Mouse (Mus musculus) forebrain, postnatal 0 days (tissue): ENCODE results near the gene Pold3. TPM values are rescaled to one million over a fixed set of nuclear protein-coding genes. Genes with fewer than 3 reads are reported as not detected.

ENCODE experiments used
- ATAC-seq: fragments of 200-750 bp; cut with Nextera tagmentation; 2 replicates; pipeline ENCODE4 v1.8.0; 2017; ENCODE audit warnings: mild to moderate bottlenecking, moderate library complexity
- DNase-seq: peaks from one replicate; pipeline ENCODE4 v3.0.0-alpha.2; 2015
- H3K27ac ChIP-seq: fragments of 300-500 bp; sonication (generic); 2 replicates; pipeline ENCODE4 v1.5.1; 2014; ENCODE audit warnings: low read depth, mild to moderate bottlenecking, antibody characterized with exemption, low read length, moderate library complexity, mixed read lengths
- H3K27me3 ChIP-seq: fragments of 300-500 bp; sonication (generic); 2 replicates; pipeline ENCODE4 v1.6.1; 2014; ENCODE audit warnings: mild to moderate bottlenecking, low read length, mixed read lengths; ENCODE audit not compliant: insufficient read depth
- H3K36me3 ChIP-seq: fragments of 300-500 bp; sonication (generic); 2 replicates; pipeline ENCODE4 v1.6.1; 2014; ENCODE audit warnings: mild to moderate bottlenecking, moderate library complexity; ENCODE audit not compliant: insufficient read depth
- H3K4me1 ChIP-seq: fragments of 300-500 bp; sonication (generic); 2 replicates; pipeline ENCODE4 v1.6.1; 2014; ENCODE audit warnings: antibody characterized with exemption; ENCODE audit not compliant: insufficient read depth
- H3K4me2 ChIP-seq: fragments of 300-500 bp; sonication (generic); 2 replicates; pipeline ENCODE4 v1.6.1; 2014; ENCODE audit warnings: low read depth, mild to moderate bottlenecking, moderate library complexity
- H3K4me3 ChIP-seq: fragments of 300-500 bp; sonication (generic); 2 replicates; pipeline ENCODE4 v1.5.1; 2014; ENCODE audit warnings: low read depth, low read length, mixed read lengths
- H3K9ac ChIP-seq: fragments of 300-500 bp; sonication (generic); 2 replicates; pipeline ENCODE4 v1.6.1; 2014; ENCODE audit warnings: mild to moderate bottlenecking
- H3K9me3 ChIP-seq: fragments of 300-500 bp; sonication (generic); 2 replicates; pipeline ENCODE4 v1.6.1; 2016; ENCODE audit warnings: low read length
- CTCF ChIP-seq: sonication (generic); IDR thresholded peaks from 2 replicates; pipeline ENCODE4 v1.5.1; 2016; ENCODE audit warnings: antibody characterized with exemption, control low read depth, low read depth
- WGBS: fragments of 180-500 bp; shearing (Covaris S2); extraction: QIAGEN DNeasy Blood & Tissue Kit; methylation state at CpG from one replicate; pipeline ENCODE4 v1.1.7; 2014; 5-methylcytosine and 5-hydroxymethylcytosine counted together
- polyA plus RNA-seq: library from polyadenylated mRNA; unstranded; fragments of >200 nt; fragmentation: Nextera tagmentation; extraction: Ambion mirVana; gene quantifications from 2 replicates; pipeline ENCODE4 v1.2.1, GENCODE M21; 2015
- total RNA-seq: library from RNA; depleted of rRNA; stranded (reverse); fragments of >200 nt; gene quantifications from 2 replicates; pipeline ENCODE4 v1.2.3, GENCODE M21; 2014; rRNA removed

Gene Pold3
- total and polyA plus RNA-seq, 2 experiments from 2014 or later = 40.1 to 48.7 TPM

- Histone ChIP-seq H3K4me3 (no peak overlapping the region), H3K4me1 (no peaks in the 10 kb centered on the region), H3K36me3 (no peaks in the 10 kb centered on the region), H3K27me3 (no peaks in the 10 kb centered on the region), H3K9ac (no peak overlapping the region), H3K4me2 (no peak overlapping the region), H3K27ac (no peak overlapping the region), H3K9me3 (no peaks in the 10 kb centered on the region)
- TF ChIP-seq CTCF = no peak
- WGBS = 75% methylated on average over 11 of the region's 11 CpGs
- ATAC-seq = no peak
- no peak for DNase-seq
Measured at GRCm38 (mm10) chr7:100034815-100035463, 86.4 kb downstream of the Pold3 start.

DNA sequence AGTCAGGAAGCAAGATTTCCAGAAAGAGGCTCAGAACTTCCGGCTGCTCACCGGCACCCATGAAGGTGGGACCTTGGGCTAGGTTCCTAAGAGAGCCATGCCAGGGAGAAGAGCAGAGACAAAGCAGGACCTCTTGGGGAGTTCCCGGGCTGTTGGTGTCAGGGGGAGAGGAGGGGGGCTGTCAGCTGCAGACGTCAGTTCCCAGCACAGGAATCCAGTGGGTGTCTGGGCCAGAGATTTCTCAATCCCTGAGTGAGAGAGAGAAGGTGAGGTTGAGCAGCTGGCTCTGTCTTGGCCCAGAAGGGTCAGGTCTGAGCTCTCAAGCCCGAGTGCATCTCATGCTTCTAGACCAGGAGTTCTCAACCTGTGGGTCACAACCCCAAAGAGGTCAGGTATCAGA lies 87.7 kb downstream of the Pold3 start:
- Histone ChIP-seq H3K9me3 (no peaks in the 10 kb centered on the region), H3K9ac (no peak overlapping the region), H3K27me3 (no peaks in the 10 kb centered on the region), H3K4me2 (no peak overlapping the region), H3K27ac (no peak overlapping the region), H3K4me1 (no peaks in the 10 kb centered on the region), H3K4me3 (no peak overlapping the region), H3K36me3 (no peaks in the 10 kb centered on the region)
- DNase-seq (no peak), ATAC-seq (no peak)
- no peak for TF ChIP-seq CTCF
- WGBS = 69% methylated on average over 5 of the region's 5 CpGs

Other genes starting within 250 kb of the Pold3 start
- gene Rnf169, start 141.1 kb downstream of the Pold3 start, total RNA-seq = 23.6 and 24.9 TPM in 2 replicates
- 2.6 and 4.3 TPM in 2 replicates for gene Rnf169, start 141.1 kb downstream of the Pold3 start, polyA plus RNA-seq
- not detected in 2 replicates for gene Chrdl2, start 115.4 kb downstream of the Pold3 start, total RNA-seq
- gene Chrdl2, start 115.4 kb downstream of the Pold3 start, polyA plus RNA-seq = 0.15 and 0.67 TPM in 2 replicates
- 15.9 and 19.2 TPM in 2 replicates for gene Lipt2, start 37.7 kb upstream of the Pold3 start, total RNA-seq
- 20.3 and 21.1 TPM in 2 replicates for gene Lipt2, start 37.7 kb upstream of the Pold3 start, polyA plus RNA-seq
- 0.69 TPM in 1 of 2 replicates, not detected in the other for gene Kcne3, start 54.9 kb upstream of the Pold3 start, total RNA-seq
- gene Kcne3, start 54.9 kb upstream of the Pold3 start, polyA plus RNA-seq = 0.26 TPM in 1 of 2 replicates, not detected in the other
- 128 and 135 TPM in 2 replicates for gene Pgm2l1, start 105.8 kb upstream of the Pold3 start, total RNA-seq
- 13.4 and 30.3 TPM in 2 replicates for gene Pgm2l1, start 105.8 kb upstream of the Pold3 start, polyA plus RNA-seq
- gene P4ha3, start 164.0 kb upstream of the Pold3 start, total RNA-seq = 3.1 and 7.3 TPM in 2 replicates
- gene P4ha3, start 164.0 kb upstream of the Pold3 start, polyA plus RNA-seq = 2.2 and 3.0 TPM in 2 replicates